Mouse (Mus musculus) large intestine, adult 2 months (tissue): ENCODE data around the gene Defb9. TPM values are rescaled to one million over a fixed set of nuclear protein-coding genes. Genes with fewer than 3 reads are reported as not detected.
"Not testable (repeated sequence)": the region's sequence is repeated elsewhere in the genome, so short reads cannot be mapped to it uniquely, and the experiment has no call there.

ENCODE experiments used
- DNase-seq: peaks from one replicate; pipeline ENCODE4 v3.0.0-alpha.2; 2012; ENCODE audit warnings: low read depth, low spot score
- WGBS: fragments of 180-500 bp; shearing (Covaris S2); methylation state at CpG from one replicate; pipeline ENCODE4 v1.1.7; 2018; 5-methylcytosine and 5-hydroxymethylcytosine counted together
- polyA plus RNA-seq: library from polyadenylated mRNA; depleted of rRNA; stranded (reverse); fragments of >200 nt; gene quantifications from 2 replicates; pipeline ENCODE4 v1.2.3, GENCODE M21; 2012; rRNA removed

Gene Defb9
- polyA plus RNA-seq, result not detected in 2 replicates

GRCm38 (mm10) chr8:21885321-21885720 lies at the start of gene Defb9:
Gene Defb9 (minus strand): TSS chr8:21885421.
- DNase-seq, result not testable (repeated sequence)

- DNase-seq, result no peak
- 81% methylated on average over 6 of the region's 6 CpGs for WGBS
Observed at GRCm38 (mm10) chr8:21932610-21933009, 47.4 kb upstream of the Defb9 start, which contains the start of gene Defb15. Gene Defb15 (minus strand): TSS chr8:21932710.

- DNase-seq, result not testable (repeated sequence)
- WGBS, result 85% methylated on average over 3 of the region's 3 CpGs
Observed at GRCm38 (mm10) chr8:21930754-21931153, 45.5 kb upstream of the Defb9 start.

- no peak for DNase-seq
- 72% methylated on average over 3 of the region's 3 CpGs for WGBS
Observed at GRCm38 (mm10) chr8:21915625-21916024, 30.4 kb upstream of the Defb9 start.

GRCm38 (mm10) chr8:21912554-21912953 lies 27.3 kb upstream of the Defb9 start:
- 22% methylated on average over 2 of the region's 2 CpGs for WGBS
- no peak for DNase-seq

- no peak for DNase-seq
- WGBS, result 22% methylated on average over 1 of the region's 1 CpGs
Observed at GRCm38 (mm10) chr8:21911931-21912330, 26.7 kb upstream of the Defb9 start.

- DNase-seq, result not testable (repeated sequence)
Observed at GRCm38 (mm10) chr8:21906290-21906689, 21.1 kb upstream of the Defb9 start, which contains the start of gene Defb11. Gene Defb11 (minus strand): TSS chr8:21906412.

- 67% methylated on average over 1 of the region's 1 CpGs for WGBS
- not testable (repeated sequence) for DNase-seq
Observed at GRCm38 (mm10) chr8:21858586-21858985, 26.6 kb downstream of the Defb9 start, which contains the start of gene Defb10. Gene Defb10 (plus strand): TSS chr8:21858901.

Other genes with a start within 250 kb of the Defb9 start
- gene Defa17, start 229.6 kb downstream of the Defb9 start, polyA plus RNA-seq, result 283 and 431 TPM in 2 replicates
- 1.1 and 133 TPM in 2 replicates for gene Defa34, start 219.6 kb downstream of the Defb9 start, polyA plus RNA-seq
- 632 and 1,019 TPM in 2 replicates for gene AY761184, start 181.8 kb downstream of the Defb9 start, polyA plus RNA-seq
- gene Defa24, start 150.9 kb downstream of the Defb9 start, polyA plus RNA-seq, result 6,633 and 11,671 TPM in 2 replicates
- not detected in 2 replicates for gene Defb50, start 61.9 kb downstream of the Defb9 start, polyA plus RNA-seq
- gene Defb2, start 45.5 kb downstream of the Defb9 start, polyA plus RNA-seq, result not detected in 2 replicates
- not detected in 2 replicates for gene Defb10, start 26.5 kb downstream of the Defb9 start, polyA plus RNA-seq
- not detected in 2 replicates for gene Defb11, start 21.0 kb upstream of the Defb9 start, polyA plus RNA-seq
- gene Defb15, start 47.3 kb upstream of the Defb9 start, polyA plus RNA-seq, result not detected in 2 replicates
- gene Defb35, start 52.9 kb upstream of the Defb9 start, polyA plus RNA-seq, result not detected in 2 replicates
- gene Defb13, start 61.3 kb upstream of the Defb9 start, polyA plus RNA-seq, result not detected in 2 replicates
- not detected in 2 replicates for gene Fam90a1a, start 73.3 kb upstream of the Defb9 start, polyA plus RNA-seq
- not detected in 2 replicates for gene Ccdc70, start 84.4 kb upstream of the Defb9 start, polyA plus RNA-seq
- gene Atp7b, start 174.9 kb upstream of the Defb9 start, polyA plus RNA-seq, result 1.1 and 4.3 TPM in 2 replicates
- 3.3 and 5.0 TPM in 2 replicates for gene Alg11, start 175.3 kb upstream of the Defb9 start, polyA plus RNA-seq
- gene Nek5, start 239.6 kb upstream of the Defb9 start, polyA plus RNA-seq, result 0.07 and 0.16 TPM in 2 replicates